Mouse (Mus musculus) cortical plate, adult 2 months (tissue): ENCODE results near the gene Adh5.

Experiments used
- CTCF ChIP-seq: fragments of 200-500 bp; IDR thresholded peaks from 2 replicates; pipeline ENCODE4 v1.5.1; 2011; ENCODE audit warnings: mild to moderate bottlenecking, control low read depth, low read length; ENCODE audit not compliant: insufficient read depth; ENCODE audit errors: extremely low read depth
- POLR2A ChIP-seq: fragments of 200-500 bp; IDR thresholded peaks from 2 replicates; pipeline ENCODE4 v1.6.1; 2011; ENCODE audit warnings: mild to moderate bottlenecking, low read length, control low read depth; ENCODE audit not compliant: insufficient read depth; ENCODE audit errors: extremely low read depth

- no peak for TF ChIP-seq POLR2A
- TF ChIP-seq CTCF, result no peak
Measured at GRCm38 (mm10) chr3:138490034-138490337, 47.1 kb downstream of the Adh5 start.
